Mouse (Mus musculus) adrenal gland, postnatal 25 days (tissue): ENCODE results near the gene Magi1. TPM values are rescaled to one million over a fixed set of nuclear protein-coding genes. Genes with fewer than 3 reads are reported as not detected.
A peak's percentile ranks its signal among the peaks of the same experiment; 100 is the strongest.

Source experiments
- DNase-seq: peaks from one replicate; pipeline ENCODE4 v3.0.0; 2021; ENCODE audit warnings: mixed read lengths
- total RNA-seq: library from RNA; stranded (reverse); gene quantifications from 2 replicates; pipeline ENCODE4 v1.2.3, GENCODE M21; 2021

The Magi1 gene
- total RNA-seq, 1 experiment from 2014 or later = 13.0 TPM

GRCm38 (mm10) chr6:94200910-94201309 lies 82.8 kb downstream of the Magi1 start:
- DNase-seq = no peak

DNA sequence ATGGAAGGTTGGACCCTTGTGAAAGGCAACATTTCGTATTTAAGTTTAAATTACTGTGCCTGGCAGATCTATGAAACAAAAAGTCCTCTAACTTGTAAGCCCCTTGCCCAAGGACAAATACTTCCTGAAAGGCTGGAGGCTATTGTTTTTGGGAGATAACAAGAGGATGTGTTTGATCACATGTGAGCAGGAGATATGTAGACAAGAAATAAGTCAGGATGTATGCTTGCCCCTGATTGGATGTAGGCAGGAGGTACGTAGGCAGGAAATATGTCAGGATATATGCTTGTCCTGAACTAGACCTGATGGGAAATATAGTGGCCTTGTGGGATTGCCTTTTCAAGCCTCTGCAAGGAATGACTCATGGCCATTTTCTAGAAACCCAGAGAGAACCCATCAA lies 84.0 kb downstream of the Magi1 start:
- no peak for DNase-seq

DNA sequence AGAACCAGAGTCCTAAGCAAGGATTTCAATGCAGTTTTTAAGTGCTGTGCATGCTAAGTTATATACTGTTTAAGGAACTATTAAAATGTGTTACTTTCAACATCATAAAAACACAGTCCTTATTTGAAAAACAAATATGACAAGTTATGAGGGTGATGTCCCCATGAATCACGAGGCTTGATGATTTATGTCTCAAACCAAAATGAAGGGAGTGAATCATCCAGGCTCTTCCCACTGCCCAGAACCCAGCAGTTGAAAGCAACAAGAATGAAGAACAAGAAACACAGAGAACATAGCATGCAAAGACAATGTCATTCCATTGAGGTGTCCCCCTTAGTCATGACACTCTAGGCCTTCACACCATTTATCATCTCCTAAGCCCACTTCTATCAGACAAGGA lies 85.9 kb downstream of the Magi1 start:
- no peak for DNase-seq

DNA sequence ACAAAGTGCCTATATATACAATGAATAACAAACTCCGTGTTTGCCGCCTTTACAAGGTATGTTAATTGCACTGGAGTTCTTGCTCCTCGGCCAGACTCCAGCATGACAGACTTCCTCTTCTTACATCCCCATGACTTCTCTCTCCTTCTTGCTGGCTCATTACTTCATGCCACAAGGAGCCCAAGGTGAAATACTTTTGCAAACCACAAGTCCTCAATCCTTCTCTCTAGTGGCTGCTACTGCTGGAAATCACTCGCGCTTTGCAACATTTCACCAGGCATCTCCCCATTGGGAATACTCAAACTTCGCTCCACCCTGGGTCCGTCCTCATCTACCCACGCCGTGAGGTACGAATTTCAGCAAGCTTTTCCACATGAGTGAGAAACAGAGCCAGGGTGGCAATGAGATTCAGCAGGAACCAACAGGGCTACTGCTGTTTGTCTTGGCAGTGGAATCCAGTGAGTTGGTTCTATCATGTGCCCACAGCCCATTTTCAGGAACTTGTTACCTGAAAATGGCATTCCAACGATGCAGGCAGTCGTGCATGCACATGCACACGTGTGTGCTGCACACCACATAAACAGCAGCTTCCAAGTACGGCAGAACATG lies 88.3 kb downstream of the Magi1 start:
- DNase-seq = no peak

- no peak for DNase-seq
Measured at GRCm38 (mm10) chr6:94190830-94191229, 92.9 kb downstream of the Magi1 start.

- DNase-seq = no peak
Measured at GRCm38 (mm10) chr6:94189379-94189778, 94.3 kb downstream of the Magi1 start.

DNA sequence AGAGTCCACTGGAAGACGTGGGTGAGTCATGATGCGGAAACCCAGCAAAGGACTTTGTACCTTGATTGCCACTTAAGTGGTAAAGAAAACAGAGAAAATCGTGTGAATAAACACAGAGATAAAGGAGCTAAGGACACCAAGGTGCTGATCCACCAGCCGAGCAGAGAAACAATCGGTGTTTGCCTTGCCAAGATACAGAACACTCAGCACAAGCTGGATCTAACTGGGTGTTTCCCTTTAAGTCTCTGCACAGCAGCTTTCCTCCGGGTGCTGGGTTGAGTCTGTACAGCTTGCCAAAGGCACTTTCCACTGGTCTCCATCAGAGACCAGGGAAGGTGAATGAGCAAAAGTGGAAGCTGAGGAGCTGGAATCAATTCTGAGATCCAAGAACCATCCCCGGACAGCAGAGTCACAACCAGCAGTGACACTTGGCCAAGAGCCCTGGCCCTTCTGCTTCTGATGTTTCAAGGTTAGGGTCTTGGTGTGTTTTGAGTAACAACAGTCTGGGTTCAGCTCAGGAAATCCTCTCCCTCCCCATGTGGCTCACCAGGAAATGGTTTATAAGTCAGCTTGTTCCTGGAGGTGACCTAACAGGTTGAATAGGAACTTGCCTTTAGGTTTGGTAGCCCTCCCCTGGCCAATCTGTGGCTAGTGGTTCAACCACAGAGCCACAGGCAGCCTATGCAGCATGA lies 96.9 kb downstream of the Magi1 start:
- DNase-seq = peak; percentile 53

- DNase-seq = no peak
Measured at GRCm38 (mm10) chr6:94184268-94184667, 99.4 kb downstream of the Magi1 start.

DNA sequence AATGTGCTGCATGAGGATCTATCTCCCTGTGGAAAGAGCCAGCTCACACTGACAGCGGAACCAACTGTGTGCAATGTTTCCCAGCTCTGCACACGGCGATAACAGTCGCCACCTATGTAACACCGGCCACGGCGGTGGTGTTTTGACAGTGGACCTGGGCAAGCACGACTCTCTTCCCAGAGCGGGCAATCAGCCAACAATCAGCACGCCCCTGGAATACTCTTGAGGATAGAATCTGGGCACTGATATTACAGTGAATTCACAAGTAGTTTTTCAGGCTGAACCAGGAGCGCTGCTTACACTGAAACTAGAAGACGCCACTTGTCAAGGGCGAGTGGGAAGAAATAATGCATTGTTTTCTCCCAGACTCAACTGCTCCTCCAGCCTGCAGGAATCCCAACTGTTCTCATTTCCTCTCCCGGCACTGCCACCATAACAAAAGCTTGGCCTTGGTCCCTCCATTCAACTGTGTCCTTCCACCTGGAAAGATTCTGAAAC lies 100.3 kb downstream of the Magi1 start:
- no peak for DNase-seq

DNA sequence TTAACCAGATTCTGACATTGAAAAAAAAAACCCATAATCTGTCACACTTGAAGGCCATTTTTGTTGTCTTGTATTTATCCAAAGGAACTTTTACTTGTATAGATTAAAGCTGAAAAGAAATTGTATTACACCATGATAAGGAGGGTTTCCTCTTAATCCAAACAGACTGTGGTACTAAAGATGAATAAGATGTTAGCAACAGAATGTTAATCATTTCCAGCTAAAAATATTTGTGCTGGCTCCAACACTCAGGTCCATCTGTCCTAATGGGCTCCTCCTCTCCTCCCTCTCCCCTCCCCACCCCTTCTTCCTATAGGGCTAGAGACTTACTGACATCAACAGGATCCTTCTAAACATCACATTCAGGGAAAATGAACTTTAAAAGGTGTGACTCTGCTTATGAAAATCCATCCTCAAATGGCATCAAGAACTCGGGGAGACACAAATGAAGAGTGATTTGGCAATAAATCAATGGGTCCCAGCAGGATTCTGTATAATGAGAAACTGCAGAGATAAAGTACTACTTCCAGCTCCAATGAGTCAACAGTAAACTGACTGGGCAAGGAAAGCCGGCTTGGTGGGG lies 102.0 kb downstream of the Magi1 start:
- no peak for DNase-seq

DNA sequence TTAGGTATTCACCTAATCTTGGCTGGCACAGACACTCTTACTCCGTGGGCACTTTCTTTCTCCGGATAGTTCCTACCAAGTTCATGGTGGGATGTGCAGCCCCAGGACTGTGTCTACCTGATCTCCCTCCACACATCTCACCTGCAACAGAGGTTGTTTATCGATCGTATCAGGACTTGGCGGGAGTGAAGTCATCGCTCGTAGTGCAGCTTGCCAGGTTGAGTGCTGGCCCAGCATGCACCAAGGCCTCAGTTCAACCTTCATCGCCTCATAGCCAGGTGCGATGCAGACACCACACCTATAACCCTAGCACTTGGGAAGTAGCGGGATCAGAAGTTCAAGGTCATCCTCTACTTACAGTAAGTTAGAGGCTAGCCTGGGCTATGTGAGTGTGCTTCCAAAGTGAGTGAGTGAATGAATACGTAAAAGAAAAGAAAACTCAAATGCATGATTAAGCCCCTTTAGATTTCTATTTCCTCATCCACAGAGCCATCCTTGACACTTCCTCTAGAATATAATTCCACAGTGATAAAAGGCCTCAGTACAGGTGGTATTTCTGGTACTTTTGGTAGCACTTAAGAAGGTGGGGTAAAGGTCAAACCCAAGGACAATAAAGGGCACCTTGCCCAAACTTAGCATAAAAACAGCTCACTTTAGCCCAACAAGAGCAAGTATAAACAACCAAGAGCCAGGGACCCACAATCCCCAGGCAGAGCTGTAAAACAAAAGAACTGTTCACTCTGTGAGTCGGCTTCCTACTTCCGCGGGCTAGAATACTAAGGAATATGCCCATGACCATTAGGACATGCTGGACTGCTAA lies 103.2 kb downstream of the Magi1 start:
- DNase-seq = no peak

GRCm38 (mm10) chr6:94177559-94177958 lies 106.2 kb downstream of the Magi1 start:
- DNase-seq = no peak

DNA sequence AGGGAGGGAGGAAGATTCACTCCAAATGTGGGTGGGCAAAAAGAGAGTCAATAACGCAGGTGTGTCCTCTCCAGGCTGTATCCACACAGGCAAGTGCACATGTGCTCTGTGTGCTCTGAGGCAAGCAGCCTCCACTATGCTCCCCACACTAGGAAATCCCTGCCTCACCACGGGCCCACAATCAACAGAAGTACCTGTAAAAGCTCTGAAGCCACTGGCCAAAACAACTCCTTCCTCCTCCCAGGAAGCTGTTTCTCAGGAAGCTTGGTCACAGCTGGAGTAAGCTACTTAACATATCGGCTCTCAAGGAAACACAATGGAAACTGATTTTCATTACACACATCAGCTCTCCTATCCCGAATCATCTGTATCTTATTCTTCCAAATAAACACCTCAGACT lies 107.0 kb downstream of the Magi1 start:
- DNase-seq = no peak

- no peak for DNase-seq
Measured at GRCm38 (mm10) chr6:94171250-94171649, 112.5 kb downstream of the Magi1 start.

DNA sequence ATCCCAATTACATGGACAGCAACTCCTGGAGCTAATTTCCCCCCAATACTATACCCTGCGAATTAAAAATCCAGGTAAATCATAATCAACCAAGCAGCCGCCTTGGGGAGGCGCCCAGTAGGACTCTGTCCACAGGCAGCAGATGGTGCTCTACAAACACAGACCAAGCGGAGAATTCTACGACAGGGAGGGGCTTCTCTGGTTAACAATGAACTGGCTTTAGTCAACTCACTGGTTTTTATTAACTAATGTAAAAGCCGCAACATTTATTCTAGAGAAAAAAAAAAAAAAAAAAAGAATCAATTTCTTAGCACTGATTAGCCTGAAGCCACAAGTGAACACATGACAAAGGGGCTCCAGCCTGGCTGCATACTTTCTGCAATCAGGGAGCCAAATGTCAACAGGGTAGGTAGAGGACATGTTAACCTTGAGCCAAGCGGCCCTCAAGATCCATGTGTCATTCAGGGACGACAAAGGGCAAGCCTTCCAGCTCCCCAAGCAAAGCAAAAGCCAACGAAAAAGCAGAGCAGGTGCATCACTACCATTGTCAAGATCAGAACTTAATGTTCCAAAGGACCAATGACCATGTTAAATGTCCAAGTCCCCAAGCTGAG lies 114.0 kb downstream of the Magi1 start:
- DNase-seq = no peak

DNA sequence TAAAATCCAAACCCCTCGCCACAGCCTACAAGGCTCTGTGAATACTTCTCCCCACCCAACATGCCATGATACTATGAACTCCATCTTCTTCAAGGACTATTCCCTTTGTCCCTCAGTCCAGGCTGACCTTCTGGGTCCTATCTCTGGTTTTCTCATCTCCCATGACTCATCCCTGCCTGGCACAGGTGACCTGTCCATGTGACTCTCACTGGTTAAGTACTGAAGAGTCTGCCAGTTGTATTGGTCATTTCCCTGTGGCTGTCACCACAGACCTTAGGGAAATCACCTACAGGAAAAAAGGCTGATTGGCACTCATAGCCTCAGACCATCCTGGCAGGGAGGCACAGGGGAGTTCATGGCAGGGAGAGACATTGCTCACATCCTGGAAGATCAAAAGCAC lies 117.8 kb downstream of the Magi1 start:
- peak; percentile 60 for DNase-seq

DNA sequence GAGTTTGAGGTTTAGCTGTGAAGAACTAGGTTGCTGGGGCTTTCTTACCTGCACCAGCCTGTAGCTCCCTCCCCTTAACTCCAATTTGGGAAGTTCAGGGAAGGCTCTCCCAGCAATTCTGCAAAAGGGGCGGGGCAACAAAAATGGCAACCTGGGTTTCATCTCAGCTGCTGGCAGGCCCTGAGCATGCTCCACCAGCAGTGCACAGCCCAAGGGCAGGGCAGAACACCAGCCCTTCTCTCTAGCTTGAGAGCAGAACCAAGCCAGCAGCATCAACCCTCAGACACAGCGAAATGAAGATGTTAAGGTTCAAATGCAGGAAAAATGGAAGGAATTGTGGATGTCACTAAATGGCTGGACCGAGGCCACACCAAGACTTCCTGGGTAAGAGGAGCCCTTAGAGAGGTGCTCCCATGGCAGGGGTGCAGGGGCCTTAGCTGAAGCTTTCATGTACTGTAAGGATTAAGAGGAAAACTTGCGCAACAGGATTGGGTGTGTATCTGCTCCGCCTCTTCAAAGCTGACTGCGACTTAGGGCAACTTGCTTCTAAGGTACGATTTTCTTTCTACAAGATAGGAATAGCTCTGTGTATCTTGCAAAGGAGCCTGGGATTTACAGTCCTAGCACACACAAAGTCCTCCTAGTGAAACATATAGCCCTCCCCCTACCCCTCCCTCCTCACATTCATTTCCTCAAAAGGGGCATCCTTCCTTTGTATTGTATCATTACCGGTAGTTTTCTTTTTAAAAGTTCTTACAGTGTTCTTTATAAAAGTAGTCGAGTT lies 118.8 kb downstream of the Magi1 start:
- DNase-seq = no peak

GRCm38 (mm10) chr6:94163325-94163995 lies 120.3 kb downstream of the Magi1 start:
- no peak for DNase-seq

DNA sequence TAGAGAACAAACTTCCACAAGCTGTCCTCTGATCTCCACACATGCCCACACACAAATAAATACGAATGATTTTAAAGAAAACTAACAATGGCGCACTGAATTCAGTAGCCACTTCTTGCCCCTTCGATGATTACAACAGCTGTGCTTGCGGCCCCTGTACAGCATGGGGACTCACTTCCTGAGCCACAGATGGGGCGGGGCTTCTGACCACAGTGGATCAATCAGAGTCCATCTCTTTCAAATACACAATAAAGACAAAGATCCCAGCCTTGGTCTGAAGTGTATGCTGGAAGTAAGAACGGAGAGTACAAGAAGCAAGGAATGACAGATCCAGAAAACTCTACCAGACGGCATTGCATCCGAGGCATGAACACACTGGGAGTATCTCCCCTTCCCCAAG lies 120.8 kb downstream of the Magi1 start:
- no peak for DNase-seq

DNA sequence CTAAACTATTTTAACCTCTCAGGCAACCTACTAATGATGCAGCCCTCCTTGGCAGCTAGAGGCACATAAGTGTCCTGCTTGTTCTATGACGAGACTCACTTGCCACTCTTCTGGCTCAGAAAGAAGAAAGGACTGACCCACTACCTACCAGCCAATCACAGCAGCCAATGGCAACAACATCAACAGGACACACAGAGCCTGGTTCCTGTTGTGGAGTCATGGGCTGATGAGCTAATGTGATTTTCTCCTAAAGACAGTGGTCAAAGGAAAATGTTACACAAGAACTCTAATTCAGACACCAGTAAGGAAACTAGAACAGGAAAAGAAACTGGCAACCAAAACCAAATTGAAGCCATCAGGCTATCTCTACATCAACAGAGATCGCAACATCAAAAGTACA lies 124.5 kb downstream of the Magi1 start:
- no peak for DNase-seq
